Mouse (Mus musculus) ES-Bruce4 (cell line): Measurements from ENCODE around the gene Olfr70.

ENCODE experiments used
- CTCF ChIP-seq: IDR thresholded peaks from one replicate; pipeline ENCODE4 v1.8.1; 2011; ENCODE audit warnings: low read depth, low read length
- EP300 ChIP-seq: IDR thresholded peaks from 2 replicates; pipeline ENCODE4 v1.6.1; 2011; ENCODE audit warnings: low read depth, low read length; ENCODE audit not compliant: insufficient read depth
- POLR2A ChIP-seq: IDR thresholded peaks from one replicate; pipeline ENCODE4 v1.8.1; 2011; ENCODE audit warnings: low read length; ENCODE audit not compliant: insufficient read depth

DNA sequence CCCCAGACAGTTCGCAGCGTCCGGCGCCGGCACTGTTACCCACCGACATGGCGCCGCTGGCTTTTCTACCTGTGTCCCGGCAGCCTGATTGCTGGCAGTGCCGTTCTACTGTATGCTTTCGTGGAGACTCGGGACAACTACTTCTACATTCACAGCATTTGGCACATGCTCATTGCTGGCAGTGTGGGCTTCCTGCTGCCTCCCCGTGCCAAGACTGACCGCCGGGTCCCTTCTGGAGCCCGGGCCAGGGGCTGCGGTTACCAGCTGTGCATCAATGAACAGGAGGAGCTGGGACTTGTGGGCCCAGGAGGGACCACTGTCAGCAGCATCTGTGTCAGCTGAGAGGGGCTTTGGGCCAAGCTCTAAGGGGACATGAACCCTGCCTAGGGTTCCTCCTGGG is 10.6 kb downstream of the Olfr70 start:
- TF ChIP-seq CTCF (no peak), POLR2A (no peak), EP300 (no peak)
